Mouse (Mus musculus) cerebellum, adult 9-10 months (tissue): Measurements from ENCODE around the gene Gm4450.
"Not testable (repeated sequence)": the region's sequence is repeated elsewhere in the genome, so short reads cannot be mapped to it uniquely, and the experiment has no call there.

ENCODE experiments used
- DNase-seq: peaks from one replicate; pipeline ENCODE4 v3.0.0; 2022

Gene Gm4450

DNA sequence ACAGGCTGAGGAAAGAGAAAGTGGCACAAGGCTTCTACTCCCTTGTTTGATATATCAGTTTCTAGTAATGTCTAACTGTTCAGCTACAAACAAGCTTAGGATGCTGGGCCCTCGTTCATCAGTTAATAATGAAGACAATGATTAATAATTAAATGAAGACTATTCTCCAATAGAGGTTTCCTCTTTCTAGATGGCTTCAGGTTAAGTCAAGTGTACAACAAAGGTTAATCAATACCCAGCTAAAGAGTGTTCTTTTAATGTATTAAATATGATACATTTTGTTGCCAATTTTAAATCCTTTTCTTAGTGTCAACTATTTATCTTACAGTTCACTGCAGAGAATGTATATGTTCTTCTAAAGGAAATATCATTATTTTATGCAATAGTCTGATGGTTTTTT is at the start of gene Gm4450:
Gm4450 (minus strand) TSS at position 101 of the 400 bp plus-strand sequence.
- DNase-seq, result not testable (repeated sequence)

DNA sequence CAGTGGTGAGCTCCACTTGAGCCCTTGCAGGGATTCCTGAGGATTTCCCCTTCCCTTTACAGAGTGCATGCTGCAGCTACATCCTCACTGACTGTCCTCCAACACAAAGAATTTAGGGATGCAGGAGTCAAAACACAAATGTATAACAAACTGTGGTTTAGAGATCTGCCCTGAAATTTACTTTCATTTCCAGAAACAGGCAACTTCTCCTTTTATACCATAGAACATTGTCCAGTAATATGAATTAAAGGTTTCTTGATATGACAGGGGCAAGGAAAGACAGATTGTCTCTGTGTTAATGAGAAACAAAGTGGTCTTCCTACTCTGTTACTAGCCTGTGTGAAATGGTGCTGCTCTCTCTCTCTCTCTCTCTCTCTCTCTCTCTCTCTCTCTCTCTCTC is 40.5 kb upstream of the Gm4450 start:
- DNase-seq, result not testable (repeated sequence)

DNA sequence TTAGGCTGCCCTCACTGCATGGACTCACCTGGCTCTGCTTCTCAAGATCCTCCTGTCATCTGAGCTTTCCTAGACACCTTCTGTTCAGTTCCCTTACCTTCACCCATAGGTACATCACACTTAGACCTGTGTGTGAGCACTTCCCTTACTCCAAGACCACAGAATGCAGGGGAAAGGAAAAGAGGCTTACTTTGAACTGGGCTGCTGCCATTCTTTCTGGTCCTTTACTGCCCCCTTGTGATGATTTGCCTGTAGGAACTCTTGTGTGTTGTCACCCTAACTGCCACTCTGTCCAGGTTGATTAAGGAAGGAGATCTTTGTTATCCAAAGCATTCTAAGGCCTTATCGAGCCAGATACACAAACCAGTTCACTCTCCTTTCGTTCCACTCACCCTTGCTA is 39.8 kb upstream of the Gm4450 start:
- not testable (repeated sequence) for DNase-seq

DNA sequence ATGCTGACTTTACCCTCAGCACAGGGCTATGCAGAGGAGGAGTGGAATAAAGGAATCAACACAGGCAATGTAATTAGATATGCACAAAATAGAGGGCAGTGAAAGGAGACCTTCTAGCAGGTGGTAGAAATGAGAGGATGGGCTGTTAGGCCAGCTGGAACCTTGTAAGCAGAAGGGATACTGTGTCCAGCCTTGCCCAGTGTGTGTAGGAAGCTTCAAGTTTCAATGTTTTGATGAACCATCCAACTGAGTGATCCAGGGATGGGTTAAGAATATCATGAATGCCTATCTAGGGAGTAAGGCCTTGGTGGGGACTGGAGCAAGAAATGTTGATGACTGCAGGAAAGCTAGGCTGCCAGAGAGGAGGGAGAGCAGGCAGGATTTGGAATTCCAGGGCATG is 38.1 kb upstream of the Gm4450 start:
- not testable (repeated sequence) for DNase-seq

DNA sequence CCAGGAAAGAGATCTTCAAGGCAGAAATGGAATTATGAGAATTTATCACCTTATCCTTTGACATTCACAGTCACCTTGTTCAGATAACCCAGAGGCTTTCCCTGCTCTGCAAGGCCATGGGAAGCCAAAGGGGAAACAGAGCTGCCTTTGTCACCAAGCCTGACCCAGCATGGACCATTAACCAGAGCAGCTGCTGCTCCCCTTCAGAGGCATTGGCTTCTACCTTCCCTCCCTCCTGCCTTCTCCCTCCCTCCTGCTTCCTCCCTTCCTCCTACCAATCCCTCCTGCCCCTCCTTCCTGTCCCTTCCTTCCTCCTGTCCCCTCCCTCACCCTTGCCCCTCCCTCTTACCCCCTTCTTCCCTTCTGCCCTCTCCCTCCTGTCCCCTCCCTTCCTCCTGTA is 37.3 kb upstream of the Gm4450 start:
- not testable (repeated sequence) for DNase-seq

DNA sequence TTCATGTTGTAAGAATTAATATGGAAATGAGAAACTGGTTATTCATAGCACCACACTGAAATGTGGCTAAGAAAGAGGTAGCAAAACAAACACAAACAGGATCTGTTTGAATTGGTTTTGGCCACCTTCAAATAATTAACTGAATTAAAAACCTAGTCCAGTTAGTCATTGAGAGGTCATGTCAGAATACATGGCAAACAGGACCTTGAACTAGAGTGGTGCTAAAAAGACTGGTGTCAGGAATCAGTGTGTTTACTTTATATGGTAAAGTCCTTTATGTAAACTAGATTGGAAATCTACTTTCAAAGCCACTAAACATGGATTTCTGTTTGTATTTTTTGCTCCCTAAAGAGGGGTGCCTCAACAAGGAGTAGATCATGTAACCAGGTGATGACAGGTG is 14.6 kb upstream of the Gm4450 start:
- DNase-seq, result not testable (repeated sequence)

DNA sequence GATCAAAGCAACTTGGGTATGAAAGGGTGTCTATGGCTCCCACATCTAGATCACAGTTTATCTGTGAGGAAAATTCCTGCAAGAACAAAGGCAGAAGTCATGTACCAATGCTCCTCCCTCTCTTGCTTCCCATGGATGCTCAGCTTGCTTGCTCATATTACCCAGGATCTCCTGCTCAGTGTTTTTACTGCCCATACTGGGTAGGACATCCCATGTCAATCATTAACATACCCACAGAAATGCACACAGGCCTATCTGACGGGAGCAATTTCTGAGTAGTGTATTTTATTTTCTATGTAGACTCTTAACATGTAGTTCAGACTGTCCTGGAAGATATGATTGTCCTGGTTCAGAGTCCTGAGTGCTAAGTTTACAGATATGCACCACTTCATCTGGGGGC is 14.1 kb upstream of the Gm4450 start:
- DNase-seq, result not testable (repeated sequence)

DNA sequence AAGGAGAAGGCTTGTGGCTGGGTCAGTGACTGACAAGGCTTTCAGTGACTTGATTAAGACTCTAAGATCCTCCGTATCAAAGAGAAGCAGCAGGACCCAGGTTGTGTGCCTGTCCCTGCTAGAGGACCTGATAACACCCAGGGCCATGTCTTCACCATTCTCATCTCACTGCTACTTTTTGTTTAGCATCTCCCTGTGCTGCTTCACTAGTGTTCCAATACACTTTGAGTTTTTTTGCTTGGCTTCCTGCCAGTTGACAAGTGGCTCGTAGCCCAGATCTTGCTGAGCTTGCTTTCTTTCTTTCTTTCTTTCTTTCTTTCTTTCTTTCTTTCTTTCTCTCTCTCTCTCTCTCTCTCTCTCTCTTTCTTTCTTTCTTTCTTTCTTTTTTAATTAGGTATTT is 12.4 kb upstream of the Gm4450 start:
- not testable (repeated sequence) for DNase-seq

DNA sequence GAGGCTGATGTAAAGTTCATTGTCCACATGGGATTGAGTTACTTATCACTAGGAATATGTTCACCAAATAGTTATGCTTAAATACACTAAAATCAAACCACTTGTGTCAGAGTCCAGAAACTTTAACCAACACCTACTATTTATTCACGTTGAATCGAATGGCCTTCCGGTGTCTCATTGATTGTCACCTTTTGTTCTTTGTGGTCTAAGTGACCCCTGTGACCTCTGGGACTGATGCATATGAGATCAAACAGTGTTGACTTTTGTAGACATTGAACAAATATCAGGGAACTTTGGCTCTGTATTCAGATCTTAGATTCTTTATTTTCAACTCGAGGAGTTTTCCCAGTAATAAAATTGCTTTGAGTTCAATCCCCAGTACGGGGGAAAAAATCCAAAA is 3.1 kb downstream of the Gm4450 start:
- not testable (repeated sequence) for DNase-seq

DNA sequence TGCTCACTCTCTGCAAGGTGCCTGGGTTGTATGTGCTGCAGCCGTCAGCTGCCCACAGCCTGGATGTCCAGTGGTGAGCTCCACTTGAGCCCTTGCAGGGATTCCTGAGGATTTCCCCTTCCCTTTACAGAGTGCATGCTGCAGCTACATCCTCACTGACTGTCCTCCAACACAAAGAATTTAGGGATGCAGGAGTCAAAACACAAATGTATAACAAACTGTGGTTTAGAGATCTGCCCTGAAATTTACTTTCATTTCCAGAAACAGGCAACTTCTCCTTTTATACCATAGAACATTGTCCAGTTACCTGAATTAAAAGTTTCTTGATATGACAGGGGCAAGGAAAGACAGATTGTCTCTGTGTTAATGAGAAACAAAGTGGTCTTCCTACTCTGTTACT is 13.0 kb downstream of the Gm4450 start:
- DNase-seq, result not testable (repeated sequence)

DNA sequence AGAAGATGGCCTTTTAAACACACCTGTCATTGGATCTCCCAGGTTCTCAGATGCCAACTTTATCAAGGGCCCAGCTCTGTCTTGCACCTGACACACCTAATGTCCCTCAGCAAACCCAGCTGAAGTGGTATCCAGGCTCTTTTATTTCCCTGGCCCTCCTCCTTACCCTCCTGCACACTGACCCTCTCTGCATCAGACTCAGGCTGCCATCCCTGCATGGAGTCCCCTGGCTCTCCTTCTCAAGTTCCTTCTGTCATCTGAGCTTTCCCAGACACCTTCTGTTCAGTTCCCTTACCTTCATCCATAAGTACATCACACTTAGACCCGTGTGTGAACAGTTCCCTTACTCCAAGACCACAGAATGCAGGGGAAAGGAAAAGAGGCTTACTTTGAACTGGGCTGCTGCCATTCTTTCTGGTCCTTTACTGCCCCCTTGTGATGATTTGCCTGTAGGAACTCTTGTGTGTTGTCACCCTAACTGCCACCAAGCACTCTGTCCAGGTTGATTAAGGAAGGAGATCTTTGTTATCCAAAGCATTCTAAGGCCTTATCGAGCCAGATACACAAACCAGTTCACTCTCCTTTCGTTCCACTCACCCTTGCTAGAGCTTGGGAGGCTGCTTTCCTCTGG is 13.7 kb downstream of the Gm4450 start:
- DNase-seq, result not testable (repeated sequence)

DNA sequence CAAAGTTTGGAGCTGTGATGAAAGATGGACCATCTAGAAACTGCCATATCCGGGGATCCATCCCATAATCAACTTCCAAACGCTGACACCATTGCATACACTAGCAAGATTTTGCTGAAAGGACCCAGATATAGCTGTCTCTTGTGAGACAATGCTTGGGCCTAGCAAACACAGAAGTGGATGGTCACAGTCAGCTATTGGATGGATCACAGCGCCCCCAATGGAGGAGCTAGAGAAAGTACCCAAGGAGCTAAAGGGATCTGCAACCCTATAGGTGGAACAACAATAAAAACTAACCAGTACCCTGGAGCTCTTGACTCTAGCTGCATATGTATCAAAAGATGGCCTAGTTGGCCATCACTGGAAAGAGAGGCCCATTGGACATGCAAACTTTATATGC is 14.7 kb downstream of the Gm4450 start:
- not testable (repeated sequence) for DNase-seq

DNA sequence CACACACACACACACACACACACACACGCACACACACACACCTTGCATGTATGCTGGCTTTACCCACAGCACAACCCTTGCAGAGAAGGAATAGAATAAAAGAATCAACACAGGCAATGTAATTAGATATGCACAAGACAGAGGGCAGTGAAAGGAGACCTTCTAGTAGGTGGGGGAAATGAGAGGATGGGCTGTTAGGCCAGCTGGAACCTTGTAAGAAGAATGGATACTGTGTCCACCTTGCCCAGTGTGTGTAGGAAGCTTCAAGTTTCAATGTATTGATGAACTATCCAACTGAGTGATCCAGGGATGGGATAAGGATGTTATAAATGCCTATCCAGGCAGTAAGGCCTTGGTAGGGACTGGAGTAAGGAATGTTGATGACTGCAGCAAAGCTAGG is 21.9 kb downstream of the Gm4450 start:
- no peak for DNase-seq

DNA sequence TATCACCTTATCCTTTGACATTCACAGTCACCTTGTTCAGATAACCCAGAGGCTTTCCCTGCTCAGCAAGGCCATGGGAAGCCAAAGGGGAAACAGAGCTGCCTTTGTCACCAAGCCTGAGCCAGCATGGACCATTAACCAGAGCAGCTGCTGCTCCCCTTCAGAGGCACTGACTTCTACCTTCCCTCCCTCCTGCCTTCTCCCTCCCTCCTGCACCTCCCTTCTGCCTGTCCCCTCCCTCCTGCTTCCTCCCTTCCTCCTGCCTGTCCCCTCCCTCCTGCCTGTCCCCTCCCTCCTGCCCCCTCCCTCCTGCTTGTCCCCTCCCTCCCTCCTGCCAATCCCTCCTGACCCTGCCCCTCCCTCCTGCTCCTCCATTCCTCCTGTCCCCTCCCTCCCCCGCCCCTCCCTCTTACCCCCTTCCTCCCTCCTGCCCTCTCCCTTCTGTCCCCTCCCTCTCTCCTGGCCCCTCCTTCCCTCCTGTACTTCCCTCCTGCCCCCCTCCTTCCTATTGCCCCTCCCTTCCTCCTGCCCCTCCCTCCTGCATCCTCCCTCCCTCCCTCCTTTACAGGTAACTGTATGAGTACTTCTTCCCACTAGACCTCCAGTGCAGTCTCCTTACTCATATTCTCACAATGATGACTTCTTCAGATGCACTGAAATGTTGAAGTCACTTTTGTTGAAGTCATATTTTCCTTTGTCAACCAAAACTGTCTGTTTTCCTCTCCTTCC is 22.7 kb downstream of the Gm4450 start:
- DNase-seq, result no peak

DNA sequence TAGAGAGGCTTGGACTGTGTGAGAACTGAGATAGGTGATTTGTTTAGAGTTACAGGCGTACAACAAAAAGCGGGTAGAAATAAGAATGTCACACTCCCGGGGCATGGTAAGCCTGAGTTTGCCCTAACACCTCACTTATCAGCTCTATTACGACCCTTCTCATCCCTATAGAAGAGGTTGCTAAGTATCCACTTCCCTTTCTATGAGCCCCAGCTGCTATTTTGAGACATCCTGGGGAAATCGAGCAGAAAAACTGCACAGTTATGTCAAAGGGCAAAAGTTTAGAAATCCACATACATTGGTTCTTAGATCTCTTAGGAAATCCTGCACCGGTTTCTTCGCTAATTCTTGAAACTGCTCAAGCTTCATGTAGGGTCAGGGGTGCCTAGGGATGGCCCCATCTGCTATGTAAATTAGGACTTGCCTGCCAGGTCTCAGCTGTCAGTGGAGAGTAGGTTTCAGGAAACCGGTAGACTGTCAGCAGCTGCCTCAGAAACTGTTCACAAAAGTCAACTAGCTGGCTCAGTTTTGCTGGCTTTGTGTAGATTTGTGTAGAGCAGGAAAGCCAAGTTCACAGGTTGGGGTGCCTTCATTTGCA is 27.9 kb downstream of the Gm4450 start:
- DNase-seq, result no peak

DNA sequence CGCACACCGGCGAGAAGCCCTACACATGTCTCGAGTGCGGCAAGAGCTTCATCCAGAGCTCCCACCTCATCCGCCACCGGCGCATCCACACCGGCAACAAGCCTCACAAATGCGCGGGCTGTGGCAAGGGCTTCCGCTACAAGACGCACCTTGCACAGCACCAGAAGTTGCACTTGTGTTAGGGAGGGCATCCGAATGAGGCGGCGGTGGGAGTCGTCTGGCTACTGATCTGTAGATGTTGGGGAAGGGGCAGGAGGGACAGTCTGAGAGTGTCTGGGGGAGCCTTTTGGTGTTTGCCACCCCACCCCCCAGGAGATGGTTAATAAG is 28.5 kb downstream of the Gm4450 start:
- no peak for DNase-seq

DNA sequence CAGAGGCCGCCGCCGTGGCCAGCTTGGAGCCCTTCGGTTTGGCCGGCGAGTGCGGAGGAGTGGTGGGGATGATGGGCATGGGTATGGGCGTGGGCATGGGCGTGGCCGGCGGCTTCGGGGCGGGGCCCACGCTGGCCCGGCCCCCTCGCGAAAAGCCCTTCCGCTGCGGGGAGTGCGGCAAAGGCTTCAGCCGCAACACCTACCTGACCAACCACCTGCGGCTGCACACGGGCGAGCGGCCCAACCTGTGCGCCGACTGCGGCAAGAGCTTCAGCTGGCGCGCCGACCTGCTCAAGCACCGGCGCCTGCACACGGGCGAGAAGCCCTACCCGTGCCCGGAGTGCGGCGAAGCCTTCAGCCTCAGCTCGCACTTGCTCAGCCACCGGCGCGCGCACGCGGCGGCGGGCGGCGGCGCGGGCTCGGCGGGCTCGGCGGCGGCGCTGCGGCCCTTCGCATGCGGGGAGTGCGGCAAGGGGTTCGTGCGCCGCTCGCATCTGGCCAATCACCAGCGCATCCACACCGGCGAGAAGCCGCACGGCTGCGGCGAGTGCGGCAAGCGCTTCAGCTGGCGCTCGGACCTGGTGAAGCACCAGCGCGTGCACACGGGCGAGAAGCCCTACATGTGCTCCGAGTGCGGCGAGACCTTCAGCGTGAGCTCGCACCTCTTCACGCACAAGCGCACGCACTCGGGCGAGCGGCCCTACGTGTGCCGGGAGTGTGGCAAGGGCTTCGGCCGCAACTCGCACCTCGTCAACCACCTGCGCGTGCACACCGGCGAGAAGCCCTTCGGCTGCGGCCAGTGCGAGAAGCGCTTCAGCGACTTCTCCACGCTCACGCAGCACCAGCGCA is 29.1 kb downstream of the Gm4450 start:
- peak; percentile 92 for DNase-seq

DNA sequence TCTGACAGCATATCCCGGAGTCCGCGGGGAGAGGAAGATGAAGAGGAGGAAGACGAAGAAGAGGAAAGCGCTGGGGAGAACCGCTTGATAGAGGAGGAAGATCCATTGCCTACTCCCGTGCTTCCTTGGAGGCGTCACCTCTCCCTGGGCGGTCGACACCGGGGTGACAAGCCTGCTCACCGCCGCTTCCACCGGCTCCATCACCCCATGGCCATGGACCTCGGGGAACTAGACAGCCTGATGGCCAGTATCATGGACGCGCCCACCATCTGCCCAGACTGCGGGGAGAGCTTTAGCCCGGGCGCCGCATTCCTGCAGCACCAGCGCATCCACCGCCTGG is 29.7 kb downstream of the Gm4450 start:
- DNase-seq, result no peak

DNA sequence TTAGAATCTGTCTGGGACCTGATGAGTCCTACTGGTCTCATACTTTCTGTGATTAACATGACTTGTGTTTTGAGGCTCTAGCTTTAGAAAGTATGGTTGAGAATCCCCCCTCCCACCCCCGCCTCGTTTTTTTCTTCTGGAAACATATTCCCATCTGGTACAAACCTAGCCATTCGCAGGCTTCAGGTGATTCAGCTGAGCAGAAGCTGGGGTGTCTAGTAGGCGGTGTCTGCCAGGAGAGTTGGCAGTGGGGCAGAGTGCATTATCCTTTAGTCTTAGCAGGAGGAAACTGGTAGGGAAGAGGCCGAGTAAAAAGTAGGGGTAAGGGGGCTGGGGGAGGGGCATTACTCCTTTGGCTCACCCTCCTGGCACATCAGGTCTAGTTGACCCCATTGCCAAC is 30.2 kb downstream of the Gm4450 start:
- no peak for DNase-seq

DNA sequence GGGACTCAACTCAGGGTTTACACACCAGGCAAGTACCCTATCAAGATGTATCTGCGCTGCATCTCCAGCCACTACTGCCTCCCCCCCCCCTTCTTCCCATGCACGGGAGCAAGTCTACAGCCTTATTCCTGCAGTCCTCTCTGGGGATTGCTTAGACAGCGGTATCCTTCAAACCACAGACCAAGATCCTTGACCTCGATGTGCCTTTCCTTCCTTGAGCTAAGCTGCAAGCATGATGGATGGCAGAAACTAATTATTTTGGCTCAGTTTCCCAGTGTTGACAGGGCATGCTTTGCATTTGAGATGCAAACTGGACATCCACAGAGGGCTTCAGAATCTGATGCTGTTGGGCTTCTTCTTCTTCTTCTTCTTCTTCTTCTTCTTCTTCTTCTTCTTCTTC is 34.0 kb downstream of the Gm4450 start:
- DNase-seq, result no peak

DNA sequence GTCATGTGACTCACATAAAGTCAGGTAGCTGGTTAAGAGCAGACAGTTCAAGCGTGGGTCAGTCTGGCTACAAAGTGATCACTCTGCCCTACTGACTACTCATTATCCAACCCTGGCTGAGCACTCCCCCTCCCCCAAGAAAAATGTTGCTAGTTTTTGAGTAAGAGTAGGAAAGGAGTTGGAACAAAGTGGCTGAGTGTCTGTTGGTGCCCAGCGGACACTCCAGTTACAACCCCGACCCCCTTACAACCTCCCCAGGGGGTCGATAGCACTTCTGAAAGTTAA is 37.2 kb downstream of the Gm4450 start:
- no peak for DNase-seq

DNA sequence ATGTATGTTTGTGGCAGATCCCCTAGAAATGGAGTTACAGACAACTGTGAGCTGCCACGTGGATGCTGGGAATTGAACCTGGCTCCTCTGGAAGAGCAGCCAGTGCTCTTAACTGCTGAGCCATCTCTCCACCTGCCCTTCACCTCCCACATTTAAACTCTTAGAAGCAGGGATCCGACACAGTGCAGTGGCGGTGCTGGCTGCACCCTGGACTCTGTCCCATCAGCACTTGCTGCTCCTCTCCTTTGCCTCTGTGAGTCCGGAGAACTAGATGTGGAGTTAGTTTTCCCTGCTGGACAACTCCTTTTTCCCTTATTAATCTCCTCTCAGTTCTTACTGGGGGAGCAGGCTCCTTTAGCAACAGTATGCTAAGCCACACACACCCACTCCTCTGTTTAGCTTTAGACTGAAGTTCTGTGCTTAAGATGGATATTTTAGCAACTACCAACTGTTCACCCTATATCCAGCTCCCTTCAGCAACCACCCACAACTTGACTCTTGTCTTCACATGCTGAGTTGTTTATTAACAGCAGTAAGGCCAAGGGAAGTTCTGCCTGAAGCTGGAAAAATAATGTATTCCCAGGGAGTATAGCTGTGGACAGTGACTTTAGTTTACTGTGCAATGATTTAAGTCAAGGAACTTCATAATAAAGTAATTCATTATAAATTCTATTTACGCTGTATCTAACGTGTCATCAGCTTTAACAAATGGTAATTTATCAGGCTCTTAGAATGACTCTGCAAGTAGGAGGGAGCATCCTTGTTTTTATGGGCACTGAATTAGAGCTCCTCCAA is 37.7 kb downstream of the Gm4450 start:
- no peak for DNase-seq

DNA sequence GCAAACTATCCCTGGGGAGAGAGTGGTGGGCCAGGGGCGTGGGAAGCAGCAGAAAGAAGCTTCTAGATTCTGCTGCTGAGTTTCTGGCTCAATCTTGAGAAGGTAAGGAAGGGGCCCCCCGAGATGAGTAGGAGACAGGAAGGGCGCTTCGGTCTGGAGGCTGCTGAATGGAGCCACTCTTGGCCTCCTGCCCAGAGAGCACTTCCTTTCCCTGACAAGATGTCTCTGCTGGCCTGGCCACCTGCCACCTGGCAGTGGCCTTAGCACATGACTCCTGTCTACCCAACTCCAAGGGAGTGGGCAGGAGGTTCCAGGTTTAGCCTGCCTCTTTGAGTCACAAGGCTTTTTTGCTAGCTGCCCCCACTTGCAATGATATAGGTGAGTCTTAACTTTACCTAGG is 39.6 kb downstream of the Gm4450 start:
- peak; percentile 89 for DNase-seq
